Mouse (Mus musculus): ENCODE data around the gene Cldn11.

DNA sequence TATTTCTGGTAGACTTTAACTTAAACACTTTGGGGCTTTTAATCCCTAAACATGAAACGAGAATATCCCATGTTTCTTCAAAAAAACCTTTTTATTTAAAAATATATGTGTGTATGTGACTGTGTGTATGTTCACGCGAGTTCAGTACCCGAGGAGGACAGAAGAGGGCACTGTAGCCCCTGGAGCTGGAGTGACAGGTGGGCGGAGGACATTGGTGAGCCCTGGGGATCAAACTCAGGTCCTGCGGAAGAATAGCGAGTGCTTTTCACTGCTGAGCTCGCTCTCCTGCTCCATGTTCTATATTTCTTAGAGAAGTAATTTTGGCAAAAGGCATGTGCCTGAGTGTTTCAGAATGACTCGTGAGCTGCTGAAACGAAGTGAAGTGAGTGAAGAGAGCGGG is 54.2 kb downstream of the Cldn11 start:
- TF ChIP-seq CTCF (IDR thresholded peaks at IDR 0.05; ENCODE audit: low read depth, low read length) (peak; percentile 29), EP300 (IDR thresholded peaks at IDR 0.05; ENCODE audit: insufficient read depth, low read depth, low read length) (no peak)
